Mouse (Mus musculus) forebrain, embryonic 14.5 days (tissue): ENCODE measurements around the gene Sp9. TPM values are rescaled to one million over a fixed set of nuclear protein-coding genes. Genes with fewer than 3 reads are reported as not detected.

Experiments
- ATAC-seq: fragments of 200-750 bp; cut with Nextera tagmentation; 2 replicates; pipeline ENCODE4 v1.8.0; 2017; ENCODE audit warnings: mild to moderate bottlenecking, moderate library complexity
- DNase-seq: peaks from one replicate; pipeline ENCODE4 v3.0.0-alpha.2; 2015; ENCODE audit warnings: low spot score
- H3K27ac ChIP-seq: fragments of 300-500 bp; sonication (generic); 2 replicates; pipeline ENCODE4 v1.5.1; 2014; ENCODE audit warnings: low read depth, mild to moderate bottlenecking, control low read depth, low read length, moderate library complexity
- H3K27me3 ChIP-seq: fragments of 300-500 bp; sonication (generic); replicated peaks from 2 replicates; pipeline ENCODE4 v1.6.1; 2014; ENCODE audit warnings: low read length, control low read depth, mixed read lengths; ENCODE audit not compliant: control insufficient read depth, insufficient read depth
- H3K36me3 ChIP-seq: fragments of 300-500 bp; sonication (generic); 2 replicates; pipeline ENCODE4 v1.6.1; 2014; ENCODE audit warnings: low read length, control low read depth; ENCODE audit not compliant: control insufficient read depth, insufficient read depth
- H3K4me1 ChIP-seq: fragments of 300-500 bp; sonication (generic); 2 replicates; pipeline ENCODE4 v1.6.1; 2014; ENCODE audit warnings: antibody characterized with exemption, low read length, control low read depth; ENCODE audit not compliant: control insufficient read depth, insufficient read depth
- H3K4me2 ChIP-seq: fragments of 300-500 bp; sonication (generic); 2 replicates; pipeline ENCODE4 v1.6.1; 2014; ENCODE audit warnings: mild to moderate bottlenecking, control low read depth, low read length
- H3K4me3 ChIP-seq: fragments of 300-500 bp; sonication (generic); 2 replicates; pipeline ENCODE4 v1.5.1; 2014; ENCODE audit warnings: low read depth, low read length, control low read depth
- H3K9ac ChIP-seq: fragments of 300-500 bp; sonication (generic); 2 replicates; pipeline ENCODE4 v1.6.1; 2014; ENCODE audit warnings: mild to moderate bottlenecking, low read length, control low read depth, moderate library complexity
- H3K9me3 ChIP-seq: fragments of 300-500 bp; sonication (generic); replicated peaks from 2 replicates; pipeline ENCODE4 v1.6.1; 2016; ENCODE audit warnings: low read length, control low read depth, mixed read lengths; ENCODE audit not compliant: control insufficient read depth
- WGBS: fragments of 180-500 bp; shearing (Covaris S2); extraction: QIAGEN DNeasy Blood & Tissue Kit; methylation state at CpG from one replicate; pipeline ENCODE4 v1.1.7; 2014; 5-methylcytosine and 5-hydroxymethylcytosine counted together
- polyA plus RNA-seq: library from polyadenylated mRNA; unstranded; fragments of >200 nt; fragmentation: Nextera tagmentation; extraction: Ambion mirVana; gene quantifications from 2 replicates; pipeline ENCODE4 v1.2.1, GENCODE M21; 2014

Gene Sp9
- polyA plus RNA-seq, 1 experiment from 2014 or later, result 10.9 TPM

DNA sequence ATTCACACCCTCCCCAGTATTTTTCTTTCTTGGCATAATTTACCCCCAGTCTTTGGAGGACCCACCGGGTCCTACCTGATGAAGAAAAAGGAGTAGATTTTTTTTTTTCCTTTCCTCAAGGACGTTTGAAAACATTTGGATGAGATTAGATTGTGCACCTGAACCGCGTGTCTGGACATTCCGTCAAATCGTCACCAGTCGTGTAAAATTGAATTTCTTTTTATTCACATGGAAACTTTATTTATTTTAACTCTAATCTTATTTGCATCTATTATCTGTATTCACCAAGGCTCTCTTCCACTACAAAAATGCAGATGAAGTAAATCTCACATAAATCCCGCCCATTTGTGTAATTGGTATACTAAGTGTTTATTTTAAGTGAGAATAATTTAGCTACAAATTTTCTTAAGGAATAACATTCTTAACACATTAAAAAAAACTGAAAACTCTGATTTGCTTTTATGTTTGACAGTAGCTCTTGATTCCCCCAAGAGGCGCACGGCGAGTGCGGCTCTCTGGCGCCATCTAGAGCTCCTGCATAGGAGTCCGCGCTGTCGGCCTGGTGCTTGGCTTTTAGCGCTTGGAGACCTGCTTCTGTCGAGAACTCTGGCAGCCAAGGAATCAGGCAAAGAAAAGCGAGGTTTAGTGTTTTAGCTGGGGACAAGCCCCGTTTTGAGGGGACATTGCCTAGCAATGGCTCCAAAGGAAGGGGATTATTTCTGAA, 6.6 kb downstream of the Sp9 start:
- peak; percentile 96 for DNase-seq
- H3K4me2 ChIP-seq, result peak overlapping the region; percentile 55
- H3K4me3 ChIP-seq, result peak overlapping the region; percentile 34
- H3K27me3 ChIP-seq, result peaks cover 47% of the 10 kb centered on the region
- peaks cover 14% of the 10 kb centered on the region; the same call in 1 of the 2 replicates for H3K4me1 ChIP-seq
- peaks cover 10% of the 10 kb centered on the region; the same call in 1 of the 2 replicates for H3K36me3 ChIP-seq
- peak overlapping the region; percentile 72 for H3K9ac ChIP-seq
- H3K27ac ChIP-seq, result peak overlapping the region; percentile 92
- H3K9me3 ChIP-seq, result no peaks in the 10 kb centered on the region
- peak; percentile 69 for ATAC-seq
- under 1% methylated on average over 20 of the region's 20 CpGs for WGBS

DNA sequence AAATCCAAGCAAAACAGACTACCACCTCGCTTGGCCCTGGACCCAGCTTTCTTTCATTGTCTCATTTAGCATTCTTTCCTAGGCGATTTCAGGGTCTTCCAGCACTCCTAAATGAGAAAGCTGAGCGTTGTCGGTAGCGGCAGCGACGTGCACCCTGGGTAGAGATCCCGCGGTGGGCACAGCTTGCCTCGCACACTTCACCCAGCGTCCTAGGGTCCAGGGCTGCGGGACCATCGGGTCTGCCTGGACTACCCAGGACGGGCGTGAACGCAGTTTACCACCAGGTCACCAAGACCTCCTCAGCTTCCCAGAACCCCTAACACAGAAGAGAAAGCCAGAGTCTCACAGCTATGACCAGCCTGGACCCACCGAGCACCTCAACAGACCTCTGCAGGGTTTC, 7.1 kb downstream of the Sp9 start:
- no peak for DNase-seq
- Histone ChIP-seq H3K27ac (peak overlapping the region; percentile 86), H3K4me1 (peaks cover 14% of the 10 kb centered on the region; the same call in 1 of the 2 replicates), H3K9me3 (no peaks in the 10 kb centered on the region), H3K4me2 (peak overlapping the region; percentile 49), H3K9ac (peak overlapping the region; percentile 55), H3K36me3 (0 out of 2 replicates have a peak, but pooled peaks cover 5% of the 10 kb centered on the region), H3K27me3 (peaks cover 41% of the 10 kb centered on the region), H3K4me3 (peak overlapping the region; percentile 20)
- WGBS, result under 1% methylated on average over 17 of the region's 17 CpGs
- peak; percentile 40 for ATAC-seq

DNA sequence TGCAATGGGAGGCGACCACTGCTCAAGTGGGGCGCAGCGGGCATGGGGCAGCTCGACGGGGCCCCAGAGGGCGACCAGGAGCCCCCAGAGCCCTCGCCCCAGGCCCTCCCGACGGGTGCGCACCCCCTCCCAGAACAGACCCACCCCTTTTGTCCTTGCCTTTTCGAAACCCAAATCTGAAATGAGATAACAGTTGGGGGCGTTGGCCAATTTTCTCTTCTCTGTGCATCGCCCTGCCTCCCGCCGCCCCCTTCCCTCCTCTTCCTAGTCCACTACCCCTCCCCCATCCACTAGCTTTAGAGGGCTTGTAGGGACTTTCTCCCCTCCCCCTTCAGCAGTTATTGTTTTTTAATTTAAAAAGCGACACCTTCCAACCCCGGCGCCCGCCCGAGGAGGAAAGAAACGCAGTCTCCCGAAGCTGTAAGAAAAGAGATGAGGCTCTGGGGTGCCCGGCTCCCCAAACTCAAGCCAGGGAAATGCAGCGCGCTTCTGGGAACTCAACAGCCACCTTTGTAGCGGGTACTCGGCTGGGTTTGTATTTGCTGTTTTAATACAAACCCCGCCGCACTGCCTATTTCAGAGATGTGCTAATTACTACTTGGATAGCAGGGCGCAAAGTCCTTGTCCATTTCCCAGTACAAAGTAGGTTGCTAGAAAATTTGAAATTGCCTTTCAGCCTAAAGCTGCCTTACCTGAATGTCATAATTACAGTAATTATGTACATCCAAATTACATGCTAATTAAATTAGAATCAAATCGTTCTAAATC, 7.7 kb downstream of the Sp9 start:
- Histone ChIP-seq H3K36me3 (no peaks in the 10 kb centered on the region), H3K9ac (peak overlapping the region; percentile 55), H3K27me3 (peaks cover 36% of the 10 kb centered on the region), H3K4me2 (peak overlapping the region; percentile 49), H3K9me3 (no peaks in the 10 kb centered on the region), H3K27ac (peak overlapping the region; percentile 86), H3K4me1 (peaks cover 14% of the 10 kb centered on the region; the same call in 1 of the 2 replicates), H3K4me3 (peak overlapping the region; percentile 20)
- no peak; the same call in 1 of the 2 replicates for ATAC-seq
- DNase-seq, result peak; percentile 67
- WGBS, result under 1% methylated on average over 30 of the region's 31 CpGs

DNA sequence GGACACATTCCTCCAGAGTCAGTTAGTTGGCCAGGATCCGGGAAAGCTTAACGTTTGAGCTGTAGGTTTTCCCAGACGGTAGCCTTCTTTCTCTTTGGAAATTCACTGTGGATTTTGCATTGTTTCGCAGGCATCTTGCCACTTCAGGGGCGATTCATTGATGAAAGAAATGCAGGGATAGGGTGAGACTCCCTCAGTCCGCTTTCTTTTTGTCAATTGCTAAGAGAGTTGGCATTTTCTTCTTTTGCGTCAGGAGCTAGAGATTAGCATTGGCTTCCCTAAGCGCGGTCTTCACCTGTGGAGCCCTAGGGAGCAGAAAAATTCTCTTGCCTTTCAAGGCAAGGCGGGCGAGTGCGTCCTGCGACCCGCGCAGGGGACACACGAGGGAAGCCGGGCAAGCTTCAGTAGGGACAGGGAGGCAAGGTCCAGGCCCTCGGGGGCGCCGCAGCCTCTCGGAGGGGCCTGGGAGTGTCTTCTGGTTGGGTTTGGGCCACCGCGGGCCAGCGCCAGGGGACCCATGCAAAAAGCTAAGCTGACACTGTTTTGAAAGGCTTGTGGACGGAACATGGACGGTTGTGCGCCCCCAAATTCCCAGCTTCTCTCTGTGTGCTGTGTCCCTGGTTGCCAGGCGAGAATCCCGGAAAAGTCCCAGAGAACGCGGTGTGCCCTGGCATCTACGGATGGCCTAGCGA, 8.8 kb downstream of the Sp9 start:
- Histone ChIP-seq H3K4me3 (peak overlapping the region; percentile 16), H3K9ac (peak overlapping the region; percentile 51), H3K27me3 (peaks cover 34% of the 10 kb centered on the region), H3K4me1 (peaks cover 14% of the 10 kb centered on the region; the same call in 1 of the 2 replicates), H3K27ac (peak overlapping the region; percentile 48; the same call in 1 of the 2 replicates), H3K36me3 (peaks cover 3% of the 10 kb centered on the region; the same call in 1 of the 2 replicates), H3K9me3 (no peaks in the 10 kb centered on the region), H3K4me2 (peak overlapping the region; percentile 49)
- no peak for ATAC-seq
- peak; percentile 53 for DNase-seq
- WGBS, result 1% methylated on average over 33 of the region's 33 CpGs

DNA sequence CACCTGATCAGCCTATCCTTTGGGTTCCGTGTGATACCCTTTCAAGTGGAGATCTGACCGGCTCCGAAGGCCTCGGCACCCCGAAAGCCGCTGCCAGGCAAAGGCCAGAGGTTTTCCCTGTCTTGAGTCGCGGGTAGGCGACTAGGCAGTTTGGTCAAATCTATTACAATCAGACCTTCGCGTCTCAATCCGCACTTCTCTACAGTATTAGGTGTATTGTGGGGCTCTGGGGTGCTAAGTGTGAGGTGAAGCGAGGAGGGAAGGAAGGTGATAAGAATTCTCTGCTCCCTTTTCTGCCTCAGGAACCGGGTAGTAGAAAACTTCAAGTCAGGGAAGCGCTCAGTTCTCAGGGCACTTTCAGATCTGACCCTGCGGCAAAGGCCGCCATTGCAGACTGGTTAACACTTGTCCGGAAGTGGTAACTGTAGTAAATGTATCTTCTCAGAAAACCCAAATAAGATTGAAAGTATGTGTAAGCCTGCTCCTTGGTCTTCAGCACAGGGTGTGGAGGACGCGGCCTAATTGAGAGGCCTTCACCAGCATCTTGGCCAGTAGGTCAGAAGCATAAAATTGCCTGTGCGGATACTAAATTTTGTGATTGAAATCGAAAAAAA, 9.4 kb downstream of the Sp9 start:
- Histone ChIP-seq H3K9me3 (no peaks in the 10 kb centered on the region), H3K4me1 (peaks cover 14% of the 10 kb centered on the region; the same call in 1 of the 2 replicates), H3K4me3 (peak overlapping the region; percentile 16; the same call in 1 of the 2 replicates), H3K4me2 (peak overlapping the region; percentile 49), H3K27me3 (peaks cover 34% of the 10 kb centered on the region), H3K9ac (peak overlapping the region; percentile 51), H3K27ac (no peak overlapping the region), H3K36me3 (peaks cover 3% of the 10 kb centered on the region; the same call in 1 of the 2 replicates)
- DNase-seq, result peak; percentile 10
- 10% methylated on average over 22 of the region's 22 CpGs for whole genome bisulfite sequencing
- no peak for ATAC-seq

GRCm38 (mm10) chr2:73281707-73282106, 10.0 kb downstream of the Sp9 start:
- H3K4me2 ChIP-seq, result no peak overlapping the region
- H3K9me3 ChIP-seq, result no peaks in the 10 kb centered on the region
- no peak overlapping the region for H3K9ac ChIP-seq
- H3K36me3 ChIP-seq, result peaks cover 3% of the 10 kb centered on the region; the same call in 1 of the 2 replicates
- WGBS, result 5% methylated on average over 7 of the region's 7 CpGs
- peaks cover 34% of the 10 kb centered on the region for H3K27me3 ChIP-seq
- H3K4me1 ChIP-seq, result peaks cover 14% of the 10 kb centered on the region; the same call in 1 of the 2 replicates
- H3K27ac ChIP-seq, result no peak overlapping the region
- ATAC-seq (no peak), DNase-seq (peak; percentile 69)
- H3K4me3 ChIP-seq, result no peak overlapping the region

DNA sequence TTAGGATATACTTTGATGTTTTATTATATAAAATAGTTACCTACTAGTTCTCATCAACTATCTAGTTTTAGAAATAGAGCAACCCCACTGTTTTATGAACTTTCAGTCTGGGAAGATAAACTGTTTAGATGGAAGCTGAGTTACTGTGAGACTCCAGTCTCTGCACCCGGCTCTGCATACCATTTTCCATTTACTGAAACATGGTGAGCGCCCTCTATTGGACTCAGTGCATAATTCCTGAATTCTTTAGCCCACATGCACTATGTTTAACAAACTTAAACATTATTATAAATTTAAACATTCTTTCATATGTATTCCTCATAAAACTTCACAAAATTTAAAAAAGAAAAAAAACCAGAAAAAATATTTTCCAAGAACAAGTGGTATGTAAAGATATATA, 13.9 kb downstream of the Sp9 start:
- Histone ChIP-seq H3K4me2 (no peak overlapping the region), H3K27ac (no peak overlapping the region), H3K4me1 (peaks cover 5% of the 10 kb centered on the region; the same call in 1 of the 2 replicates), H3K27me3 (peaks cover 12% of the 10 kb centered on the region), H3K4me3 (no peak overlapping the region), H3K9ac (no peak overlapping the region), H3K36me3 (peaks cover 11% of the 10 kb centered on the region; the same call in 1 of the 2 replicates), H3K9me3 (no peaks in the 10 kb centered on the region)
- WGBS, result 7% methylated on average over 2 of the region's 2 CpGs
- DNase-seq (peak; percentile 85), ATAC-seq (no peak)

DNA sequence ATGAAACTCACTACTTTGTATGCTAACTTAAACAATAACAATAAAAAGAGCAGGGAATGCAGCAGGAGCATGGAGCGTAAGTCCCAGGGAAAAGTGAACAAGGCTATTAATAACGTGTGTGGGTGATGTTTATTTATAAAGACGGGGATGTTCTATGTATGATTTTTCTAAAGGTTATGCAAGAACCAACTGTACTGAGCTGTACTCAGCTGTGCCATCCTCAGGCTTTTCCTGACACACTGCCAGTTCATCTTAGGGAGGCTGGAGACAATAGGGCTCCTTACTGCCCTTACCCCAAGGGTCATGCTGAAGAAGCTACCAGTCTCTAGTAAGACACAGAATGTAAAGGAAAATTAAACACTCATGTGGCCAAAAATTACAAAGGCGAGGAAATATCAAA, 19.4 kb downstream of the Sp9 start:
- H3K36me3 ChIP-seq, result peaks cover 27% of the 10 kb centered on the region
- no peak for DNase-seq
- no peak overlapping the region for H3K9ac ChIP-seq
- H3K27me3 ChIP-seq, result no peaks in the 10 kb centered on the region
- H3K4me1 ChIP-seq, result no peaks in the 10 kb centered on the region
- no peak for ATAC-seq
- no peak overlapping the region for H3K27ac ChIP-seq
- WGBS, result 93% methylated on average over 4 of the region's 4 CpGs
- no peak overlapping the region for H3K4me2 ChIP-seq
- H3K4me3 ChIP-seq, result no peak overlapping the region
- H3K9me3 ChIP-seq, result no peaks in the 10 kb centered on the region
